Comparison of ENCODE assay signal across 7 mouse cellular contexts in the genomic region with DNA sequence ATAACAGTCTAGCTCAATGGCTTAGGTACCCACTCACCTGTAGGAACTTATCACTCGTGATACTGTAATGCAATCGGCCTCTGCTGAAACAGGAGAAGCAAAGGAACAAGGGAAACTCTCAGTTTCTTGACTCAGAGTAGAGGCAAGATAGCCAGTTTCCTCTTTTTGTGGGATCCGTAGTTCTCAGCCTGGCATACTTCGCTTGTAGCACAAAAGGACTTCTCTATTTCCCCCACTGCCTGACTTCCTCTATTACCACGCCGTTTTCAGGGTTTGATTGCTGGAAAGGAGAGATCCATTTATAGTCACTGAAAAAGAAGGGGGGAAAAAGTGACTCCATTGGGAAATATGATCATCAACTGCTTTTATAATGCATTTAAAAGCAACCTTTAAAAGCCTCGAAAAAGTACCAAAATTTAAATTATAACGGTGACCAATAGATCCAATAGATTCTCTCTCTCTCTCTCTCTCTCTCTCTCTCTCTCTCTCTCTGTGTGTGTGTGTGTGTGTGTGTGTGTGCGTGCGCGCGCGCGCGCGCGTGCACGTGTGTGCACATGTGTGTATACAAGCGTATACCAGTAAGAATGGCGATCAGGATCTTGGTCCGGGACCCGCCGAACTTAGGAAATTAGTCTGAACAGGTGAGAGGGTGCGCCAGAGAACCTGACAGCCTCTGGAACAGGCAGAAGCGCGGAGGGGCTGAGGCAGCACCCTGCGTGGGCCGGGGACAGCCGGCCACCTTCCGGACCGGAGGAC.
DNase-seq lines count a peak whose midpoint lies in the region; ATAC-seq and TF ChIP-seq lines count a peak whose summit lies in the region.
"Not testable (repeated sequence)": the region's sequence is repeated elsewhere in the genome, so short reads cannot be mapped to it uniquely, and the experiment has no call there.

No protein-coding gene starts in this region.

- TF ChIP-seq POLR2A in CH12.LX (IDR thresholded peaks at IDR 0.05; ENCODE audit: low read depth, low read length); MEL (IDR thresholded peaks at IDR 0.05; ENCODE audit: control insufficient read depth in 1 of 2, insufficient read depth in 1 of 2, low read depth in 1 of 2, low read length in 2 of 2, poor library complexity in 1 of 2): not testable (repeated sequence)

- not testable (repeated sequence) for H3K27me3 ChIP-seq in CH12.LX (replicated peaks); MEL (ENCODE audit: control insufficient read depth in 1 of 2, insufficient read depth in 2 of 2, low read length in 2 of 2); lung, postnatal 0 days (replicated peaks; ENCODE audit: insufficient read depth, low read length); megakaryocyte, embryonic 14.5 days (replicated peaks)

- not testable (repeated sequence) for ATAC-seq in lung, postnatal 0 days
- ATAC-seq in neutrophil, adult 5-6 weeks (ENCODE audit: extremely low read depth, insufficient number of reproducible peaks, low FRiP score, poor library complexity, severe bottlenecking): peak; percentile 81

- H3K36me3 ChIP-seq in CH12.LX (replicated peaks in 1 of 2; ENCODE audit: control insufficient read depth in 1 of 2, insufficient read depth in 1 of 2, low read length in 1 of 2); MEL (ENCODE audit: control insufficient read depth in 1 of 2, insufficient read depth in 2 of 2, low read length in 2 of 2); lung, postnatal 0 days (ENCODE audit: insufficient read depth, low read length); megakaryocyte, embryonic 14.5 days (replicated peaks; ENCODE audit: low read length): not testable (repeated sequence)

- H3K4me3 ChIP-seq in CH12.LX (replicated peaks in 1 of 3; ENCODE audit: low read depth in 2 of 3, low read length in 2 of 3, poor library complexity in 1 of 3); MEL (ENCODE audit: control insufficient read depth in 1 of 2, insufficient read depth in 1 of 2, low read depth in 2 of 2, low read length in 2 of 2); lung, postnatal 0 days (ENCODE audit: low read depth, low read length): not testable (repeated sequence)
- H3K4me3 ChIP-seq in megakaryocyte, embryonic 14.5 days (replicated peaks): peak overlapping the region; percentile 18

- H3K79me2 ChIP-seq in CH12.LX (replicated peaks; ENCODE audit: control insufficient read depth, extremely low read depth, insufficient read depth, poor library complexity, severe bottlenecking); MEL (ENCODE audit: control insufficient read depth, insufficient read depth, low read length, poor library complexity): not testable (repeated sequence)

- dilution Hi-C loops in CH12.LX (cut with MboI; ENCODE audit: extremely low pct_ligation_motif_present, extremely low pct_unique_long_range_greater_than_20kb, low sequenced_read_pairs): not testable (repeated sequence)

- not testable (repeated sequence) for H3K9ac ChIP-seq in CH12.LX (ENCODE audit: insufficient read depth, low read depth); MEL (ENCODE audit: control insufficient read depth, low read depth, low read length, poor library complexity, severe bottlenecking); lung, postnatal 0 days (replicated peaks; ENCODE audit: low read depth)

- not testable (repeated sequence) for TF ChIP-seq CTCF in CH12.LX (conservative IDR thresholded peaks at IDR 0.05 in 1 of 2, IDR thresholded peaks at IDR 0.05 in 1 of 2; ENCODE audit: low read depth in 2 of 2, low read length in 2 of 2); MEL (IDR thresholded peaks at IDR 0.05 in 2 of 3, conservative IDR thresholded peaks at IDR 0.05 in 1 of 3; ENCODE audit: control insufficient read depth in 1 of 3, insufficient read depth in 1 of 3, low read depth in 2 of 3, low read length in 3 of 3, poor library complexity in 1 of 3, severe bottlenecking in 1 of 3); lung, postnatal 0 days (IDR thresholded peaks at IDR 0.05)

- not testable (repeated sequence) for TF ChIP-seq RAD21 in CH12.LX (IDR thresholded peaks at IDR 0.05; ENCODE audit: low read depth, low read length); MEL (IDR thresholded peaks at IDR 0.05; ENCODE audit: low read depth, low read length)

- peaks cover 3 to 25% of the 10 kb centered on the region in 2 experiments; a peak in 3 of 4 replicates for H3K4me1 ChIP-seq in CH12.LX (ENCODE audit: control insufficient read depth in 1 of 2, insufficient read depth in 2 of 2)
- H3K4me1 ChIP-seq in MEL (ENCODE audit: control insufficient read depth in 1 of 2, insufficient read depth in 2 of 2, low read length in 2 of 2); lung, postnatal 0 days (ENCODE audit: insufficient read depth, low read depth, low read length): not testable (repeated sequence)
- peaks cover 21% of the 10 kb centered on the region for H3K4me1 ChIP-seq in megakaryocyte, embryonic 14.5 days

- DNase-seq in CH12.LX (ENCODE audit: extremely low read depth): peak; percentile 69
- DNase-seq in MEL (ENCODE audit: low read depth, low spot score): peak; percentile 85
- peak; percentile 16 for DNase-seq in brain, adult 2 months (ENCODE audit: low read depth, low spot score)
- DNase-seq in heart, adult 8-10 months (ENCODE audit: low spot score): peak; percentile 12
- peak; percentile 7 for DNase-seq in lung, postnatal 0 days (ENCODE audit: low spot score)

- WGBS in lung, postnatal 0 days: 79% methylated on average over 24 of the region's 31 CpGs

- in situ Hi-C loops in CH12.LX (cut with MboI; ENCODE audit: low pct_ligation_motif_present, low pct_unique_long_range_greater_than_20kb, low sequenced_read_pairs): loop anchor here (25.0 kb wide), 1 partner anchor 838 kb away; no protein-coding TSS in a partner anchor

- TF ChIP-seq EP300 in CH12.LX (IDR thresholded peaks at IDR 0.05; ENCODE audit: low read length) (peak; percentile 63), MEL (IDR thresholded peaks at IDR 0.05; ENCODE audit: low read depth in 1 of 2, low read length in 2 of 2) (peak in 1 of 2 experiments; percentile 84; a peak in 2 of 4 replicates)
- not testable (repeated sequence) for TF ChIP-seq EP300 in lung, postnatal 0 days (IDR thresholded peaks at IDR 0.05)

- H3K4me2 ChIP-seq in CH12.LX (ENCODE audit: insufficient read depth, low read depth, poor library complexity, severe bottlenecking); lung, postnatal 0 days (replicated peaks; ENCODE audit: low read depth, low read length): not testable (repeated sequence)

- not testable (repeated sequence) for H3K27ac ChIP-seq in CH12.LX (ENCODE audit: insufficient read depth, low read depth); MEL (ENCODE audit: control insufficient read depth, low read depth, low read length); lung, postnatal 0 days (ENCODE audit: low read length)

- H3K9me3 ChIP-seq in CH12.LX (replicated peaks; ENCODE audit: low read length); MEL (replicated peaks; ENCODE audit: insufficient read depth, low read length); lung, postnatal 0 days (ENCODE audit: low read length); megakaryocyte, embryonic 14.5 days: not testable (repeated sequence)

TF ChIP-seq in MEL, 35 proteins besides CTCF, POLR2A, EP300 and RAD21:
- TF ChIP-seq RCOR1 (IDR thresholded peaks at IDR 0.05; ENCODE audit: low read depth, low read length) (0 out of 2 replicates have a peak, but pooled peaks have one; percentile 39), GATA1 (IDR thresholded peaks at IDR 0.05; ENCODE audit: low read depth, low read length) (0 out of 2 replicates have a peak, but pooled peaks have one; percentile 5), SMC3 (IDR thresholded peaks at IDR 0.05; ENCODE audit: low read depth, low read length) (0 out of 2 replicates have a peak, but pooled peaks have one; percentile 23)

Comparison
In these comparisons a context has a peak if more than half of its experiments do, and no peak if none do; other contexts are left out.
1. DNase-seq: peak in every context shown above with its lines; median percentile 85 in MEL; 69 in CH12.LX; 16 in brain, adult 2 months; 12 in heart, adult 8-10 months; 7 in lung, postnatal 0 days.